Mouse (Mus musculus): ENCODE data around the gene Gm29644. TPM values are rescaled to one million over a fixed set of nuclear protein-coding genes. Genes with fewer than 3 reads are reported as not detected.
"Not testable (repeated sequence)": the region's sequence is repeated elsewhere in the genome, so short reads cannot be mapped to it uniquely, and the experiment has no call there.

Gene Gm29644
- total RNA-seq (2015), result not detected in 2 replicates
- total RNA-seq (2017), result not detected in 2 replicates

DNA sequence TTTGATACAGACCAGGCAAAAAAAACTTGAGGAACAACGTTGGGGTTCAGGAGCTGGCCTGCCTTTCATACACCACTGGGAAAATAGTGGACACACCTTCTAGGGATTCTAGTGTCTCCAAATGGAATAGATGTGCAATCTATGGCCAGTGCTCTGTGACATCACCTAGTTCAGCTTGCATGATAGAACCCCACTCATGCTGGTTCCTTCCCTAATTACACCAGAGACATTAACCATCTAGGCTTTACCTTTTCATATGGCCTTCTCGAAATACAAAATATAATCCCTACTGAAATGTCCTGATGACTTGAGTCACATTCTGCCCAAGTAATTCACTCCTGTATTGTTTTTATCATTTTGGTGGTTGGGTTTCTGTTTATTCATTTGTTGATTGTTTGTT, at the start of gene Gm29644, which contains the start of gene Gm29423:
TSS of gene Gm29644 (minus strand) at position 157 of the 400 bp plus-strand sequence.
TSS of gene Gm29423 (minus strand) at position 101 of the 400 bp plus-strand sequence.
- ATAC-seq (replicated peaks; ENCODE audit: poor library complexity), result not testable (repeated sequence)

DNA sequence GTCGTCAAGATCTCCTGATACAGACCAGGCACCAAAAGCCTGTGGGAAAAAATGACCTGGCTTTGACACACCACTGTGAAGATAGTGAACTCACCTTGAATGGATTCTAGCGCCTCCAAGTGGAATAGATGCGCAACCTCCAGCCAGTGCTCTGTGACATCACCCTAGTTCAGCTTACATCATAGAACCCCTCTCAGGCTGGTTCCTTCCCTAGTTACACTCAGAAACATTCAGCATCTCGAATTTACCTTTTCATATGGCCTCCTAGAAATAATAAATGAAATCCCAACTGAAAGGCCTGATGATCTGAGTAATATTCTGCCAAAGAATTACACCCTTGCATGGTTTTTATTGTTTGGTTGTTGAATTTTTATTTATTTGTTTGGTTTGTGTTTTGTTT, 29.6 kb downstream of the Gm29644 start, which contains the start of gene Gm21118:
TSS of gene Gm21118 (minus strand) at position 101 of the 400 bp plus-strand sequence.
- not testable (repeated sequence) for ATAC-seq (replicated peaks; ENCODE audit: poor library complexity)

Other genes starting within 250 kb of the Gm29644 start
- gene Gm21118, start 29.7 kb downstream of the Gm29644 start, total RNA-seq (2015), result not detected in 2 replicates
- gene Gm21118, start 29.7 kb downstream of the Gm29644 start, total RNA-seq (2017), result not detected in 2 replicates
- not detected in 2 replicates for gene Gm29423, start 56 bp downstream of the Gm29644 start, total RNA-seq (2015)
- gene Gm29423, start 56 bp downstream of the Gm29644 start, total RNA-seq (2017), result not detected in 2 replicates
- gene Gm20888, start 138.5 kb upstream of the Gm29644 start, total RNA-seq (2015), result not detected in 2 replicates
- not detected in 2 replicates for gene Gm20888, start 138.5 kb upstream of the Gm29644 start, total RNA-seq (2017)